Mouse (Mus musculus): Measurements from ENCODE around the gene Samd9l. TPM values are rescaled to one million over a fixed set of nuclear protein-coding genes. Genes with fewer than 3 reads are reported as not detected.
"Not testable (repeated sequence)": the region's sequence is repeated elsewhere in the genome, so short reads cannot be mapped to it uniquely, and the experiment has no call there.

Gene Samd9l
- polyA plus RNA-seq (2015; fragmentation: Nextera tagmentation; extraction: Ambion mirVana) = 0.43 and 0.58 TPM in 2 replicates

DNA sequence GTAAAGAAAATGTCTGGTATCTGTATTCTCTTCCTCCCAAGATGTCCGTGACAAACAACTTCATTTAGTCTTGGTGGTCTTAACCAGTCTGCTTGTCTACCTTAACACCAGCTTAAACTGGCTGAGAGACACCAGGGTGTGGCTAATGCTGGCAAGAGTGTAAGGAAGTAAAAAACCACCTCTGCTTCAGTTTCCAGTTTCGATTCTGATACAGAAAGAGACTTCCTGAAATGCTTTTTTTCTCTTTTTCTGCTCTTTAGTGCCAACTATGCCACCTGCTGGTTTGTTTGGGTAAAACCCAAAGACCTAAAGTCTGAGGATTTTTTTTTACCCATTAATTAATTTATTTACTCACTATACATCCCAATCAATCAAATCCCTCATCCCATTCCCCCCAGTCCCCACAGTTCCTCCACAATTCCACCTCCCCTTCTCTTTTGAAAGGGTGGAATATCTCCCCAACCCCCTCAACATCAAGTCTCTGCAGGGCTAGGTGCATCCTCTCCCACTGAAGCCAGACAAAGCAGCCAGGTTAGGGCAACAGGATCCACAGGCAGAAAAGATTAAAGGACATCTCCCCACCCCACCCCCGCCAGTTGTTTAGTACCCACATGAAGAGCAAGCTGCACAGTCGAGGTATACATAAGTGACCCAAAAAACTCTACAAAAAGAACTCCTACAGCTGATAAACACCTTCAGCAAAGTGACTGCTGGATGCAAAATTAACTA, at the start of gene Samd9l:
Samd9l (minus strand) TSS at position 233 of the 729 bp plus-strand sequence.
- not testable (repeated sequence) for H3K4me1 ChIP-seq; ATAC-seq; H3K36me3 ChIP-seq (ENCODE audit: poor library complexity, severe bottlenecking); H3K9ac ChIP-seq; H3K27me3 ChIP-seq; H3K27ac ChIP-seq; H3K9me3 ChIP-seq (replicated peaks); H3K4me2 ChIP-seq; H3K4me3 ChIP-seq
- 58% methylated on average over 4 of the region's 4 CpGs for WGBS

DNA sequence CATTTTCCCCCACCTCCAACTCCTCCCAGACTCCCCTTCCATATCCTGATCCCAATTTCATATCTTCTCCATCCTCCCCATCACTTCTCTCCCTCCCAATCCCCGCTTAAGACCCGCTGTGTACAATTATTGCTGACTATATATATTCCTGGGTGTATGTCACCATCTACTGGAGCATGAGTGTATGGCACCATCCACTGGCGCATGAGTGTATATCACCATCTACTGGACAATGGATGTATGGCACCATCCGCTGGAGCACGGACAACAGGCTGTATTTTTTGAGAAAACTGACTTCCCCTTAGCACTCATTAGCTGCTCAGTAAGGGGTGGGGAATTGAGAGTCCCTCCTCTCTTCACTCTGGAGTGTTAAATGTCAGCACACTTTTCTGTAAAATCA, 48.0 kb upstream of the Samd9l start:
- no peaks in the 10 kb centered on the region for H3K36me3 ChIP-seq (ENCODE audit: poor library complexity, severe bottlenecking)
- H3K4me3 ChIP-seq = no peak overlapping the region
- H3K4me2 ChIP-seq = no peak overlapping the region
- no peak overlapping the region for H3K27ac ChIP-seq
- WGBS = 7% methylated on average over 5 of the region's 5 CpGs
- ATAC-seq = peak; percentile 88
- H3K9me3 ChIP-seq (replicated peaks) = no peaks in the 10 kb centered on the region
- no peaks in the 10 kb centered on the region for H3K27me3 ChIP-seq
- H3K4me1 ChIP-seq = no peaks in the 10 kb centered on the region
- no peak overlapping the region for H3K9ac ChIP-seq

DNA sequence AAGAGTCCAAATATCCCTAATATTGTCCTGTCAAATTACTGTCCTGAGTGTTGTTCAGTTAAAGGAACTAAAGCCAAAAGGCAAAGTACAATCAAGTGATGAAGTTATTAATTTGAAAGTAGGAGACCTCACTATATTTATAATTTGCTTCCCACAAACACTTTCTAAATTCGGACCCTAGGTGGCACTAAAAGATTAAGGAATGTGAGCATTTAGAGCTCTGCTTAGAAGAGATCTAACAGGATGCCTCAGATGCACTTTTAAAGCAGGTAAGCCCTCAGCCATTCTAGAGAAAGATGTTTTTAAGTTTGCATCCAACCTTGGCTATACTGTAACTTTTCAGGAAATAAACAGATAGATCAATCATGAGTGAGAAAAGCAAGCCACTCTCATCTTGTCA, 44.5 kb upstream of the Samd9l start:
- WGBS = 28% methylated on average over 1 of the region's 1 CpGs
- Histone ChIP-seq H3K9ac (no peak overlapping the region), H3K27ac (no peak overlapping the region), H3K36me3 (ENCODE audit: poor library complexity, severe bottlenecking) (no peaks in the 10 kb centered on the region), H3K4me2 (no peak overlapping the region), H3K9me3 (replicated peaks) (no peaks in the 10 kb centered on the region), H3K4me1 (no peaks in the 10 kb centered on the region), H3K4me3 (no peak overlapping the region), H3K27me3 (no peaks in the 10 kb centered on the region)
- ATAC-seq = no peak

DNA sequence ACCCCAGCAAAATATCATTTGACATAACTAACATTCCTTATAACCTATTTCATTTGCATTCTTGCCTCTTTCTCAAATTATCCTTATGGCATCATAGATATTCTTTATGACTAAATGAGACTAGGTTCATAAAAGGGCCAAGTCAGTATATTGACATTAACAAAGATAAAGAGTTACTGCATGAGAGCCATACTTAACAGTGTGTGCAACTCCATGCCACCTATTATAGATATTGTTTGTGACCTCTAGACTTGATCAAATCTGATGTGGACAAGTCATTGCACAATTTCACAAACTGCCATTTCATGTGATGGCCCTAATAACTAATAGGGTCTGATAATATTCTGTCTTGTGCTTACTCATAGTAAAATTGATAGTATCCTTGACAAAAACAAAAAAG, 36.7 kb upstream of the Samd9l start:
- no peaks in the 10 kb centered on the region for H3K9me3 ChIP-seq (replicated peaks)
- H3K4me3 ChIP-seq = no peak overlapping the region
- H3K9ac ChIP-seq = no peak overlapping the region
- H3K36me3 ChIP-seq (ENCODE audit: poor library complexity, severe bottlenecking) = no peaks in the 10 kb centered on the region
- no peaks in the 10 kb centered on the region for H3K4me1 ChIP-seq
- no peaks in the 10 kb centered on the region for H3K27me3 ChIP-seq
- H3K27ac ChIP-seq = no peak overlapping the region
- no peak for ATAC-seq
- H3K4me2 ChIP-seq = no peak overlapping the region

- WGBS = 81% methylated on average over 2 of the region's 2 CpGs
- not testable (repeated sequence) for H3K4me3 ChIP-seq; ATAC-seq; H3K9ac ChIP-seq; H3K27me3 ChIP-seq; H3K9me3 ChIP-seq (replicated peaks); H3K4me1 ChIP-seq; H3K4me2 ChIP-seq; H3K36me3 ChIP-seq (ENCODE audit: poor library complexity, severe bottlenecking); H3K27ac ChIP-seq
These were observed 31.6 kb upstream of the Samd9l start for GRCm38 (mm10) chr6:3430976-3431375.

- WGBS = 86% methylated on average over 1 of the region's 1 CpGs
- Histone ChIP-seq H3K9ac (no peak overlapping the region), H3K36me3 (ENCODE audit: poor library complexity, severe bottlenecking) (no peaks in the 10 kb centered on the region), H3K4me3 (no peak overlapping the region), H3K27me3 (no peaks in the 10 kb centered on the region), H3K27ac (no peak overlapping the region), H3K9me3 (replicated peaks) (no peaks in the 10 kb centered on the region), H3K4me1 (no peaks in the 10 kb centered on the region), H3K4me2 (no peak overlapping the region)
- ATAC-seq = no peak
These were observed 27.7 kb upstream of the Samd9l start for GRCm38 (mm10) chr6:3427047-3427446.

DNA sequence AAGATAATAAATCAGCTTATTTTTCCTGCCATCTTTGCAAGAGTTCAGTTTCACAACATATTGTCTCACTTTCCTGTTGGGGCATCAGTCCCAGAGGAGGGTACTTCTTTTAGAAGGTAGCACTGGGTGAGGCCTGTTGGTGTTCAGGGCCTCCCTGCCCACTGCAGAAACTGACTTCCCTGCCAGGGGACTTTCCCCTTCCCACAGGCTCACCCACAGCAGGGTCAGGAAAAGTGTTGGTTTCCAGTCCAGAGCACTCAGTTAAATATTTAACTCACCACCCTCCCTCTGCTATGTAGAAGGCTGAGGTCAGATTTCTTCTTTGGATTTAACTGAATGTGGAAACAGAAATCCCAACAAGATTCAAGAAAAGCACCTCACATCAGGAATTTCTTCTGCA, 26.0 kb upstream of the Samd9l start:
- H3K36me3 ChIP-seq (ENCODE audit: poor library complexity, severe bottlenecking); H3K4me3 ChIP-seq; H3K9ac ChIP-seq; H3K4me1 ChIP-seq; ATAC-seq; H3K27me3 ChIP-seq; H3K4me2 ChIP-seq; H3K9me3 ChIP-seq (replicated peaks); H3K27ac ChIP-seq: not testable (repeated sequence)

DNA sequence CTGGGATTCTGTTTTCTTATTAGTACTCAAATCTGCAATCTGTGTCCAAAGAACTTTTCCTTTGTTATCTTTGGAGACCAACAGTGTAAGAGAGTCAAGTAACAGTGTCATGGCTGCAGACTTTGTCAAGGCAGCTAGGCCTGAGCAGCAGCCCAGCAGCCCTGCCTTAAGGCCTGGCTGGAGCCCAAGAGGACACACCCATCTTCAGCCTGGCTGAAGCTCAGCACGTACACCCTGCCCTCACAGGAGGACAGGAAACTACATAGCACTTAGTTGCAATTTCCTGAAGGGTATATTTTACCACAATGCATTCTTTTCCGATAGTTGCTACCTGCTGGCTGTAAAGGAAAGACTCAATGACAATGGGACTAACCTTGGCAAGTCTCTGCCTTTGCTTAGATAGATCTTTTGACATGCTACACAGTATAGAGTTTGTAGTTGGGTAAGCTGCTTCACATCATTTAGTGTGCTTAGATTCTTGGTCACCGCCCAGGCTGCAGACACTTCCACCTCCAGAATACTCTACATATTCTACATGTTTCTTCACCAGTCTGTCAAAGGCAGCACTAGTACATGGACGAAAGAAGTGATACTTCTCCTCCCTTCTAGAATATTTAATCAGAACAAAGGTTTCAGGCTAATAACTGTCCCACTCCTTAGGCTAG, 25.4 kb upstream of the Samd9l start:
- not testable (repeated sequence) for H3K4me1 ChIP-seq; H3K27ac ChIP-seq; H3K36me3 ChIP-seq (ENCODE audit: poor library complexity, severe bottlenecking); H3K4me3 ChIP-seq; ATAC-seq; H3K4me2 ChIP-seq; H3K27me3 ChIP-seq; H3K9ac ChIP-seq; H3K9me3 ChIP-seq (replicated peaks)
- WGBS = 53% methylated on average over 1 of the region's 4 CpGs

DNA sequence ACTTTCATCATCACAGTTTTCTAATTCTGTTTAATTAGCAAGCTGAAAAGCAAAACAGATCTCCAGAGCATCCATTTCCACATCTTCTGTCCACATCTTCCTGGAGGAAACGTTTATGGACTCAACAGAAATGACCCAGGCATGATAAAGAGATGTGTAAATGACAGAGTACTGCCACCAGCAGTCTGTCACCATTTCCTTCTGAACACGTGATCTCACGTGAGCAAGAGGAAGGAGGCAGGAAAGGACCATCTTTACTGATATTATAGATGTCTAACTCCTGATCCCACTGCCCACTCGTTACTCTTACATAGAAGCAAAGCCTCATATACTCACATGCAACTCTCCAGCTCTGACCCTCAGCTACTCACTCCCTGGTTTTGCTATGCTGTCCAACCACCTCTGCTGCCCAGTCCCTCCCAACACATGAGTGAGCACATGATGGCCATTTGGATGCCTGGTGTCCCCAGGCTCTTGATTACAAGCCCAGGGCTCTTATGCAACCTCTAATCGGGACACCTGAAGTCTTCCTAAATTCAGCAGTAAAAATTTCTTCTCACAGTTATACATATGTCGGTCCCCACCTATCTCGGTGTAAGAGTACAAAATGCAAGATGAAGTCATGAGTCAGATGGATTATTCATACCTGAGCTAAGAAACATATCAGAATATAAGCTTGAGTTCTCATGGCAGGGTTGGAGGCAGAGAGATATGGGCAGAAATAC, 2.0 kb downstream of the Samd9l start:
- ATAC-seq; H3K9me3 ChIP-seq (replicated peaks); H3K27ac ChIP-seq; H3K36me3 ChIP-seq (ENCODE audit: poor library complexity, severe bottlenecking); H3K27me3 ChIP-seq; H3K9ac ChIP-seq; H3K4me2 ChIP-seq; H3K4me3 ChIP-seq; H3K4me1 ChIP-seq: not testable (repeated sequence)
- 83% methylated on average over 5 of the region's 7 CpGs for WGBS

GRCm38 (mm10) chr6:3395921-3396611, 3.3 kb downstream of the Samd9l start:
- H3K4me3 ChIP-seq; H3K4me1 ChIP-seq; H3K36me3 ChIP-seq (ENCODE audit: poor library complexity, severe bottlenecking); H3K27ac ChIP-seq; H3K9ac ChIP-seq; H3K9me3 ChIP-seq (replicated peaks); H3K27me3 ChIP-seq; H3K4me2 ChIP-seq; ATAC-seq: not testable (repeated sequence)
- 71% methylated on average over 4 of the region's 4 CpGs for WGBS

GRCm38 (mm10) chr6:3389995-3390394, 9.4 kb downstream of the Samd9l start:
- no peaks in the 10 kb centered on the region for H3K4me1 ChIP-seq
- no peaks in the 10 kb centered on the region for H3K9me3 ChIP-seq (replicated peaks)
- WGBS = 73% methylated on average over 1 of the region's 1 CpGs
- H3K4me2 ChIP-seq = no peak overlapping the region
- H3K27me3 ChIP-seq = no peaks in the 10 kb centered on the region
- no peak overlapping the region for H3K27ac ChIP-seq
- no peaks in the 10 kb centered on the region for H3K36me3 ChIP-seq (ENCODE audit: poor library complexity, severe bottlenecking)
- ATAC-seq = no peak
- H3K9ac ChIP-seq = no peak overlapping the region
- H3K4me3 ChIP-seq = no peak overlapping the region

DNA sequence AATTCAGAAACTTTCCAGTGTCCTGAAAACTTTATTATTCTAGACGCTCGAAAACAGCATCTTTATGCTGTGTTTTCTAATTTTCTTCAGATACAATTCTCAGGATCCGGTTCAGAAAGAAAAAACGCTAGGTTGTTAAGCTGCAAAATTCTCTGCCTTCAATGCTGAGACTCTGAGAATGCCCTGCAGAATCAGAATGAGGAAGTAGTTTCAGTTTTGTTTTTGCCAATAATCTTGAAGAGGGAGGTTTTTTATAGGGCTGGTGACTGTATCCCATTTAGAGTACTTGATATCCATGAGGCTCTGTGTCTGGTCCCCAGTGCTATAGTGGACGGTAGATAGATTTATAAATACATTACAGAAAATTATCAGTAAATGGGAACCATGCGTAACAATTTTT, 12.8 kb downstream of the Samd9l start:
- H3K9me3 ChIP-seq (replicated peaks) = no peaks in the 10 kb centered on the region
- no peak overlapping the region for H3K4me2 ChIP-seq
- no peaks in the 10 kb centered on the region for H3K4me1 ChIP-seq
- 91% methylated on average over 6 of the region's 6 CpGs for WGBS
- H3K27ac ChIP-seq = no peak overlapping the region
- no peak overlapping the region for H3K9ac ChIP-seq
- no peaks in the 10 kb centered on the region for H3K27me3 ChIP-seq
- no peak overlapping the region for H3K4me3 ChIP-seq
- no peaks in the 10 kb centered on the region for H3K36me3 ChIP-seq (ENCODE audit: poor library complexity, severe bottlenecking)
- ATAC-seq = no peak
